Comparison of ENCODE assay signal across 20 mouse cellular contexts in genomic region chr15:101093988-101094387, GRCm38 (mm10). TPM values are rescaled to one million over a fixed set of nuclear protein-coding genes. Genes with fewer than 3 reads are reported as not detected.
DNase-seq lines count a peak whose midpoint lies in the region; ATAC-seq and TF ChIP-seq lines count a peak whose summit lies in the region.
"Had no signal": no experiment of that assay in that cellular context is flagged by ENCODE, and none has a peak within 500 bp of the region (broad histone marks: within the 10 kb centered on the region; RNA-seq: fewer than 3 reads in every experiment).

No protein-coding gene starts in this region.

- H3K4me3 ChIP-seq in kidney, embryonic 15.5 days (replicated peaks), result no peak overlapping the region
- H3K4me3 ChIP-seq in ES-Bruce4 (ENCODE audit: low read depth, low read length), result peak overlapping the region; percentile 21
- H3K4me3 ChIP-seq in hindbrain, embryonic 13.5 days, result no peak overlapping the region
- no peak overlapping the region for H3K4me3 ChIP-seq in liver, postnatal 0 days (ENCODE audit: low read depth, low read length)
- no peak overlapping the region for H3K4me3 ChIP-seq in forebrain, embryonic 12.5 days (replicated peaks)
- H3K4me3 ChIP-seq: heart, embryonic 13.5 days; hindbrain, embryonic 15.5 days; liver, embryonic 13.5 days had no signal

- TF ChIP-seq EP300 in ES-Bruce4 (IDR thresholded peaks at IDR 0.05; ENCODE audit: insufficient read depth, low read depth, low read length), result no peak
- TF ChIP-seq EP300 in liver, postnatal 0 days (IDR thresholded peaks at IDR 0.05; ENCODE audit: low read depth), result no peak

- peaks cover 44% of the 10 kb centered on the region for H3K27me3 ChIP-seq in kidney, embryonic 15.5 days
- no peaks in the 10 kb centered on the region for H3K27me3 ChIP-seq in ES-Bruce4 (ENCODE audit: control insufficient read depth, insufficient read depth, low read length, poor library complexity, severe bottlenecking)
- no peaks in the 10 kb centered on the region for H3K27me3 ChIP-seq in hindbrain, embryonic 13.5 days
- H3K27me3 ChIP-seq in liver, postnatal 0 days (ENCODE audit: insufficient read depth, low read length), result 0 out of 2 replicates have a peak, but pooled peaks cover 4% of the 10 kb centered on the region
- peaks cover 46% of the 10 kb centered on the region for H3K27me3 ChIP-seq in forebrain, embryonic 12.5 days
- H3K27me3 ChIP-seq: hindbrain, embryonic 15.5 days had no signal

- ATAC-seq in kidney, embryonic 15.5 days (replicated peaks; ENCODE audit: low FRiP score), result no peak
- no peak for ATAC-seq in hindbrain, embryonic 13.5 days (ENCODE audit: low FRiP score)
- no peak for ATAC-seq in liver, postnatal 0 days
- ATAC-seq in forebrain, embryonic 12.5 days (ENCODE audit: low FRiP score), result no peak

- 32% methylated on average over 6 of the region's 6 CpGs for WGBS in kidney, embryonic 15.5 days
- 42% methylated on average over 6 of the region's 6 CpGs for WGBS in hindbrain, embryonic 13.5 days
- WGBS in liver, postnatal 0 days (ENCODE audit: insufficient replicate concordance), result 74% methylated on average over 6 of the region's 6 CpGs
- 41% methylated on average over 6 of the region's 6 CpGs for WGBS in forebrain, embryonic 12.5 days

- no peak for TF ChIP-seq CTCF in ES-Bruce4 (IDR thresholded peaks at IDR 0.05; ENCODE audit: low read depth, low read length)
- no peak for TF ChIP-seq CTCF in liver, postnatal 0 days (IDR thresholded peaks at IDR 0.05; ENCODE audit: low read depth)

- no peak overlapping the region for H3K9ac ChIP-seq in kidney, embryonic 15.5 days
- H3K9ac ChIP-seq in ES-Bruce4 (ENCODE audit: low read depth, poor library complexity, severe bottlenecking), result peak overlapping the region; percentile 85
- H3K9ac ChIP-seq in hindbrain, embryonic 13.5 days, result no peak overlapping the region
- H3K9ac ChIP-seq in liver, postnatal 0 days (replicated peaks), result no peak overlapping the region
- H3K9ac ChIP-seq in forebrain, embryonic 12.5 days, result no peak overlapping the region
- H3K9ac ChIP-seq: heart, embryonic 13.5 days; hindbrain, embryonic 15.5 days; liver, embryonic 13.5 days had no signal

- peak overlapping the region; percentile 15; the same call in 1 of the 2 replicates for H3K27ac ChIP-seq in kidney, embryonic 15.5 days
- peak overlapping the region; percentile 92 for H3K27ac ChIP-seq in ES-Bruce4 (ENCODE audit: insufficient read depth, low read length)
- peak overlapping the region; percentile 89 for H3K27ac ChIP-seq in hindbrain, embryonic 13.5 days
- no peak overlapping the region for H3K27ac ChIP-seq in liver, postnatal 0 days (ENCODE audit: low read depth)
- no peak overlapping the region for H3K27ac ChIP-seq in forebrain, embryonic 12.5 days
- H3K27ac ChIP-seq: heart, embryonic 13.5 days; liver, embryonic 13.5 days had no signal

- H3K36me3 ChIP-seq in kidney, embryonic 15.5 days, result no peaks in the 10 kb centered on the region
- no peaks in the 10 kb centered on the region for H3K36me3 ChIP-seq in ES-Bruce4 (ENCODE audit: control insufficient read depth, insufficient read depth, low read length, poor library complexity, severe bottlenecking)
- H3K36me3 ChIP-seq in hindbrain, embryonic 13.5 days, result no peaks in the 10 kb centered on the region
- H3K36me3 ChIP-seq in liver, postnatal 0 days (replicated peaks; ENCODE audit: insufficient read depth, low read length), result no peaks in the 10 kb centered on the region
- H3K36me3 ChIP-seq in forebrain, embryonic 12.5 days (replicated peaks), result no peaks in the 10 kb centered on the region
- H3K36me3 ChIP-seq: heart, embryonic 13.5 days; hindbrain, embryonic 15.5 days; liver, embryonic 13.5 days had no signal

- DNase-seq in kidney, adult 8-10 months, result no peak
- DNase-seq in R1 (ENCODE audit: low read depth, low spot score), result peak; percentile 42
- DNase-seq in liver, postnatal 0 days, result no peak
- DNase-seq in testis, postnatal 10 days (ENCODE audit: low spot score), result no peak
- DNase-seq: adrenal gland, adult 8-10 months; cerebellum, adult 9-10 months; gastrocnemius, postnatal 25 days; layer of hippocampus, adult 9-11 months; liver, embryonic 13.5 days; lung, postnatal 14 days; thymus, postnatal 36 days had no signal

- H3K9me3 ChIP-seq in kidney, embryonic 15.5 days (replicated peaks), result no peaks in the 10 kb centered on the region
- no peaks in the 10 kb centered on the region for H3K9me3 ChIP-seq in ES-Bruce4 (replicated peaks; ENCODE audit: control insufficient read depth, insufficient read depth, low read length, poor library complexity, severe bottlenecking)
- H3K9me3 ChIP-seq in hindbrain, embryonic 13.5 days, result no peaks in the 10 kb centered on the region
- H3K9me3 ChIP-seq in liver, postnatal 0 days (ENCODE audit: low read length), result no peaks in the 10 kb centered on the region
- no peaks in the 10 kb centered on the region for H3K9me3 ChIP-seq in forebrain, embryonic 12.5 days
- H3K9me3 ChIP-seq: heart, embryonic 13.5 days; hindbrain, embryonic 15.5 days; liver, embryonic 13.5 days had no signal

- TF ChIP-seq POLR2A in ES-Bruce4 (IDR thresholded peaks at IDR 0.05; ENCODE audit: insufficient read depth, low read length), result no peak

- H3K4me1 ChIP-seq in kidney, embryonic 15.5 days, result peaks cover 59% of the 10 kb centered on the region
- peaks cover 15% of the 10 kb centered on the region for H3K4me1 ChIP-seq in ES-Bruce4 (ENCODE audit: control insufficient read depth, insufficient read depth, low read length)
- peaks cover 44% of the 10 kb centered on the region for H3K4me1 ChIP-seq in hindbrain, embryonic 13.5 days (replicated peaks)
- peaks cover 8% of the 10 kb centered on the region for H3K4me1 ChIP-seq in liver, postnatal 0 days (ENCODE audit: insufficient read depth)
- peaks cover 47% of the 10 kb centered on the region for H3K4me1 ChIP-seq in forebrain, embryonic 12.5 days

- H3K4me2 ChIP-seq in kidney, embryonic 15.5 days, result no peak overlapping the region
- H3K4me2 ChIP-seq in hindbrain, embryonic 13.5 days, result no peak overlapping the region
- H3K4me2 ChIP-seq in liver, postnatal 0 days (ENCODE audit: low read depth, low read length), result no peak overlapping the region
- H3K4me2 ChIP-seq in forebrain, embryonic 12.5 days, result no peak overlapping the region
- H3K4me2 ChIP-seq: liver, embryonic 13.5 days had no signal

RNA-seq across cellular contexts. Expression of gene Fignl2, which starts 15.6 kb away (rescaled TPM):
- 0.22 and 0.44 TPM in 2 replicates for polyA plus RNA-seq in kidney, embryonic 15.5 days (2015; fragmentation: Nextera tagmentation; extraction: Ambion mirVana)
- 25.6 and 27.4 TPM in 2 replicates for polyA plus RNA-seq in ES-Bruce4 (2011; ENCODE audit: insufficient read depth, insufficient read length, low read depth, missing spikeins)
- 0.16 and 0.23 TPM in 2 replicates for polyA plus RNA-seq in hindbrain, embryonic 13.5 days (2015; fragmentation: Nextera tagmentation; extraction: Ambion mirVana)
- 0.18 and 0.26 TPM in 2 replicates for polyA plus RNA-seq in liver, postnatal 0 days (2015; fragmentation: Nextera tagmentation; extraction: Ambion mirVana)
- 0.21 and 0.22 TPM in 2 replicates for polyA plus RNA-seq in forebrain, embryonic 12.5 days (2016; fragmentation: Nextera tagmentation; extraction: Ambion mirVana)
- polyA plus RNA-seq: forebrain, embryonic 16.5 days had no signal

RNA-seq across cellular contexts. Expression of gene Ankrd33, which starts 21.6 kb away (rescaled TPM):
- polyA plus RNA-seq in kidney, embryonic 15.5 days (2015; fragmentation: Nextera tagmentation; extraction: Ambion mirVana), result not detected in 2 replicates
- polyA plus RNA-seq in ES-Bruce4 (2011; ENCODE audit: insufficient read depth, insufficient read length, low read depth, missing spikeins), result not detected in 2 replicates
- polyA plus RNA-seq in hindbrain, embryonic 13.5 days (2015; fragmentation: Nextera tagmentation; extraction: Ambion mirVana), result not detected in 2 replicates
- not detected in 2 replicates for polyA plus RNA-seq in liver, postnatal 0 days (2015; fragmentation: Nextera tagmentation; extraction: Ambion mirVana)
- polyA plus RNA-seq in forebrain, embryonic 12.5 days (2016; fragmentation: Nextera tagmentation; extraction: Ambion mirVana), result not detected in 2 replicates
- polyA plus RNA-seq: forebrain, embryonic 16.5 days; heart, embryonic 13.5 days; hindbrain, embryonic 15.5 days; kidney, embryonic 14.5 days; liver, embryonic 13.5 days; stomach, embryonic 16.5 days had no signal

RNA-seq across cellular contexts. Expression of gene Acvrl1, which starts 34.3 kb away (rescaled TPM):
- polyA plus RNA-seq in kidney, embryonic 15.5 days (2015; fragmentation: Nextera tagmentation; extraction: Ambion mirVana), result 17.2 and 18.4 TPM in 2 replicates
- polyA plus RNA-seq in ES-Bruce4 (2011; ENCODE audit: insufficient read depth, insufficient read length, low read depth, missing spikeins), result 2.7 and 2.9 TPM in 2 replicates
- polyA plus RNA-seq in hindbrain, embryonic 13.5 days (2015; fragmentation: Nextera tagmentation; extraction: Ambion mirVana), result 7.9 and 8.6 TPM in 2 replicates
- 2.3 and 2.6 TPM in 2 replicates for polyA plus RNA-seq in liver, postnatal 0 days (2015; fragmentation: Nextera tagmentation; extraction: Ambion mirVana)
- polyA plus RNA-seq in forebrain, embryonic 12.5 days (2016; fragmentation: Nextera tagmentation; extraction: Ambion mirVana), result 6.4 and 6.5 TPM in 2 replicates

RNA-seq across cellular contexts. Expression of gene Gm47841, which starts 46.8 kb away (rescaled TPM):
- not detected in 2 replicates for polyA plus RNA-seq in kidney, embryonic 15.5 days (2015; fragmentation: Nextera tagmentation; extraction: Ambion mirVana)
- polyA plus RNA-seq in ES-Bruce4 (2011; ENCODE audit: insufficient read depth, insufficient read length, low read depth, missing spikeins), result not detected in 2 replicates
- polyA plus RNA-seq in hindbrain, embryonic 13.5 days (2015; fragmentation: Nextera tagmentation; extraction: Ambion mirVana), result not detected in 2 replicates
- not detected in 2 replicates for polyA plus RNA-seq in liver, postnatal 0 days (2015; fragmentation: Nextera tagmentation; extraction: Ambion mirVana)
- polyA plus RNA-seq in forebrain, embryonic 12.5 days (2016; fragmentation: Nextera tagmentation; extraction: Ambion mirVana), result not detected in 2 replicates
- polyA plus RNA-seq: forebrain, embryonic 16.5 days; heart, embryonic 13.5 days; hindbrain, embryonic 15.5 days; kidney, embryonic 14.5 days; liver, embryonic 13.5 days; stomach, embryonic 16.5 days had no signal

Comparison
In these comparisons a context has a peak if more than half of its experiments do, and no peak if none do; other contexts are left out.
1. H3K27ac ChIP-seq: peak in kidney, embryonic 15.5 days (single experiment), ES-Bruce4 (single experiment) and hindbrain, embryonic 13.5 days (single experiment); none in liver, postnatal 0 days (single experiment) and forebrain, embryonic 12.5 days (single experiment).
2. RNA of gene Fignl2, which starts 15.6 kb away (polyA plus RNA-seq): 25.6 to 27.4 TPM in ES-Bruce4; 0.22 to 0.44 TPM in kidney, embryonic 15.5 days, 0.21 to 0.22 TPM in forebrain, embryonic 12.5 days, 0.18 to 0.26 TPM in liver, postnatal 0 days and 0.16 to 0.23 TPM in hindbrain, embryonic 13.5 days; every median in the first group is over 10 times any median in the second.